Mouse (Mus musculus): Measurements from ENCODE around the gene Ncapg2. TPM values are rescaled to one million over a fixed set of nuclear protein-coding genes. Genes with fewer than 3 reads are reported as not detected.
A peak's percentile ranks its signal among the peaks of the same experiment; 100 is the strongest.

Gene Ncapg2
- polyA plus RNA-seq, 1 experiment from 2014 or later, result 6.6 TPM

DNA sequence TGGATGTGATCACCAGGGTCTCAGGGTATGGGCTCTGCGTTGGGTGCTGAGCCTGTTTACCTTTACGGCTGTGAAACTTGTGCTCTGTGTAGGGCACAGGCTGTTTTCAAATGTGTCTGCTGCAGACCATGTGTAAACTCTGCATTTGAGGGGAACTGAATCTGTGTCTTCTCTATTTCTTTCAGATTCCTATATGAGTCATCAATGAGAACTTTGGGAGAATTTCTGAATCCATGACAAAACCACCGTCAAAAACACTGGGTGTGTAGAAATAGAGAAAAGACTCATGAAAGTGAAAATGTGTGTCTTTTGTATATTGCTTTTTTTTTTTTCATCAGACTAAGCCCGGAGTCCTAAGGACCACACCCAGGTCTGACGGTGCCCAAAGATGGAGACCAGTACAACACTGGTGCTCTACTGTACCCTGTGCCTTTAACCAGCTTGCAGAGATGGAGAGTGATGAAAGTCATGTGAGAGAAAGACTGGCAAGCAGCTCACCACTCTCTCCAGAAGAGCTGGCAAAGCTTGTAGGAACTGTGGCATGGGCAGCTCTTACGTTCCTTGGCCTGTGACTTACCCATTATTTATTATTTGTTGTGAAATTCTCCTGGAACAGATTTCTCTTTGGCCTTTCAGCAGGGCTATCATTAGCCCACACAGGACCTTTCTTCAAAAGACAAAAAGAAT is 55.3 kb downstream of the Ncapg2 start:
- Histone ChIP-seq H3K4me3 (no peak overlapping the region), H3K27me3 (no peaks in the 10 kb centered on the region), H3K4me2 (no peak overlapping the region), H3K27ac (replicated peaks) (no peak overlapping the region), H3K36me3 (peaks cover 9% of the 10 kb centered on the region), H3K9me3 (no peaks in the 10 kb centered on the region), H3K9ac (no peak overlapping the region), H3K4me1 (replicated peaks) (no peaks in the 10 kb centered on the region)
- WGBS, result 95% methylated on average over 6 of the region's 6 CpGs
- ATAC-seq (ENCODE audit: low read depth), result no peak

GRCm38 (mm10) chr12:116467030-116467429 is 61.8 kb downstream of the Ncapg2 start:
- Histone ChIP-seq H3K9ac (no peak overlapping the region), H3K9me3 (no peaks in the 10 kb centered on the region), H3K36me3 (no peaks in the 10 kb centered on the region), H3K27ac (replicated peaks) (no peak overlapping the region), H3K27me3 (no peaks in the 10 kb centered on the region), H3K4me3 (no peak overlapping the region), H3K4me1 (replicated peaks) (no peaks in the 10 kb centered on the region), H3K4me2 (no peak overlapping the region)
- 94% methylated on average over 5 of the region's 5 CpGs for WGBS
- ATAC-seq (ENCODE audit: low read depth), result no peak

DNA sequence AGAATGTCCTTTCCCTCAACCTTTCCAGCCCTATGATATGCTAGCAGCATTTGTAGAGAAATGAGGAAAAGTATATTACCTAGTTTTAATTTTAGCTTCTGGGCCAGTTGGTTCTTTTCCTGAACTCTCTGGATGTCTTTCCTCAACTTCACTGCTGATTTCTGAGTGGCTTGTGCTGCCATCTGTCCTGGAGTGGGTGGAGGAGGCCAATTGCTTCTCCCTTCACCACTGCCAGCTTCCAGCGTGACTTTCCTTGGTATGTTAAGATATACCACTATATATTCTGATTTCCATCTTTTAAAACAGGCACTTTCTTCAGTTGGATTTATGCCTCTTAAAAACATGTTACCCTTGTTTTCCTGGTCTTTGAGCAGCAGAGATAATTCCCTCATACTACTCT is 63.1 kb downstream of the Ncapg2 start:
- Histone ChIP-seq H3K9ac (no peak overlapping the region), H3K36me3 (no peaks in the 10 kb centered on the region), H3K4me2 (no peak overlapping the region), H3K4me1 (replicated peaks) (no peaks in the 10 kb centered on the region), H3K27me3 (no peaks in the 10 kb centered on the region), H3K27ac (replicated peaks) (no peak overlapping the region), H3K9me3 (no peaks in the 10 kb centered on the region), H3K4me3 (no peak overlapping the region)
- ATAC-seq (ENCODE audit: low read depth), result no peak
- WGBS, result 92% methylated on average over 1 of the region's 1 CpGs

DNA sequence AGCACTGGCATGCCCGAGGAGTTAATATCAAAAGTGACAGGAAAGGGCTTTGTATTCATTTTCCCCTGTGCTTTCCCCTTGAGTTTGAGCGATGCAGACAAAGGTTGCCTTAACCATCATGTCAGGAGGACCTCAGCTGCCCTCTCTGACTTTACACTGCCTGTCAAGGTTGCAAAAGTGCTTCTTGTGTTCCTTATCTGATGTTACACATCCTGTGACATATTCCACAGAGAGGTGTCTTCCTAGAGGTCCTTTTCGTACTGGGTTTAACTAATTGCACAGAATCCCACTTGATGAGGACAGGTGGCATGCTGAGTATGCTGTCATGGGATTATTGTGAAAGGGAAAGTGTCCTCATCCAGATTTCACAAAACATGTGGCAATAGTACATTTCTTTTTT is 63.9 kb downstream of the Ncapg2 start:
- WGBS, result 63% methylated on average over 3 of the region's 3 CpGs
- no peak for ATAC-seq (ENCODE audit: low read depth)
- Histone ChIP-seq H3K9me3 (no peaks in the 10 kb centered on the region), H3K27ac (replicated peaks) (no peak overlapping the region), H3K36me3 (no peaks in the 10 kb centered on the region), H3K4me2 (no peak overlapping the region), H3K27me3 (no peaks in the 10 kb centered on the region), H3K4me1 (replicated peaks) (no peaks in the 10 kb centered on the region), H3K4me3 (no peak overlapping the region), H3K9ac (no peak overlapping the region)

DNA sequence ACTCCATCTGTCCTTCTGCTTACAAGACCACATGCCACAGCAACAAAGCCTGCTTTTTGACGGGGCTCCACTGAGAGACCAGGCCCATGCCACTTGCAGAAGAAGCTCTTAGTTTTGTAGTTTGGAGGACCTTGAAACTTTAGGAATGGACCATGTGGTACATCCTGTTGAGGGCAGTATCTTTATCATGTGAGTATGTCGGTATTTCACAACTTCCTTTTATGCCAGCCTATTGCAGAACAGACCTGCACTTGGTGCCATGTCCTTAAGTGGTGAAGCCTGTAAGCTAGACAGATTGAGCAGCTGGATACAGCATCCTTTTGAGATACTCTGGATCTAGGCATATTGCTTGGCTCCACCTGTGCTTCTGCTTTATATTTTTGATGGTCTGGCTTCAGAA is 68.1 kb downstream of the Ncapg2 start:
- Histone ChIP-seq H3K4me3 (no peak overlapping the region), H3K4me1 (replicated peaks) (no peaks in the 10 kb centered on the region), H3K4me2 (no peak overlapping the region), H3K9ac (no peak overlapping the region), H3K27me3 (no peaks in the 10 kb centered on the region), H3K27ac (replicated peaks) (no peak overlapping the region), H3K36me3 (no peaks in the 10 kb centered on the region), H3K9me3 (no peaks in the 10 kb centered on the region)
- WGBS, result 86% methylated on average over 2 of the region's 2 CpGs
- ATAC-seq (ENCODE audit: low read depth), result no peak

DNA sequence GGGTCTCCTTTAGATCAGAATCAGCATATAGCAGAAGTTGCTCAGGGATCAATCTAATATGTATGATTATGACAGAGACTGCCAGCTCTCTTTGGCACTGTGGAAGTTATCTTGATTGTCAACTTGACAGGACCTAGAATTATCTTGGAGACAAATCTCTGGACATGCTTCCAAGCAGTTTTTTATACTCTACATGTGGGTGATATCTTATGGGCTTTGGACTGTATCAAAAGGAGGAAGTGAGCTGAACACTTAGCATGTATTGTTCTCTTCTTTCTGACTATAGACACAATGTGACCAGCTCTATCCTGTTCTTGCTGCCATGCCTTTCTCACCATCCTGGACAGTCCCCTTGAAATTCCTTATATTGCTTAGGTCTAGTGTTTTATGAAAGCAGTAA is 68.6 kb downstream of the Ncapg2 start:
- no peak for ATAC-seq (ENCODE audit: low read depth)
- Histone ChIP-seq H3K4me3 (no peak overlapping the region), H3K4me1 (replicated peaks) (no peaks in the 10 kb centered on the region), H3K27ac (replicated peaks) (no peak overlapping the region), H3K9me3 (no peaks in the 10 kb centered on the region), H3K36me3 (no peaks in the 10 kb centered on the region), H3K4me2 (no peak overlapping the region), H3K9ac (no peak overlapping the region), H3K27me3 (no peaks in the 10 kb centered on the region)

DNA sequence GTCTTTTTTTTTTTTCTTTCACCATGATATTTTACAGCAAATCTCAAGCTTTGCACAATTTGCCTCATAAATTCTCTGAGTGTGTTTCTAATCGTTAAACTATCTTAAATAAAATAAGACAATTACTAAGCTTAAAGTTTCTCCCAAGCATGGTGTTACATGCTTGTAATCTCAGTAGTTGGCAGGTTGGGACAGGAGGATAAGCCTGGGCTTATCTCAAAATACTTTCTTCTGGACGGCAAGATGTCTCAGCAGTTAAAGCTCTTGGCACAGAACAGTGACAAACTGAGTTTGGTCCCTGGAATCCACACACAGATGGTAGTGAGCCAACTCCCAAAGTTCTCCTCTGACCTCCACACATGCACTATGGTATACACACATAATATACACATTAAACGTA is 69.5 kb downstream of the Ncapg2 start:
- no peak overlapping the region for H3K4me2 ChIP-seq
- no peaks in the 10 kb centered on the region for H3K36me3 ChIP-seq
- H3K9me3 ChIP-seq, result no peaks in the 10 kb centered on the region
- H3K4me3 ChIP-seq, result no peak overlapping the region
- ATAC-seq (ENCODE audit: low read depth), result no peak
- WGBS, result 86% methylated on average over 3 of the region's 3 CpGs
- H3K9ac ChIP-seq, result no peak overlapping the region
- H3K27me3 ChIP-seq, result no peaks in the 10 kb centered on the region
- H3K27ac ChIP-seq (replicated peaks), result no peak overlapping the region
- no peaks in the 10 kb centered on the region for H3K4me1 ChIP-seq (replicated peaks)

DNA sequence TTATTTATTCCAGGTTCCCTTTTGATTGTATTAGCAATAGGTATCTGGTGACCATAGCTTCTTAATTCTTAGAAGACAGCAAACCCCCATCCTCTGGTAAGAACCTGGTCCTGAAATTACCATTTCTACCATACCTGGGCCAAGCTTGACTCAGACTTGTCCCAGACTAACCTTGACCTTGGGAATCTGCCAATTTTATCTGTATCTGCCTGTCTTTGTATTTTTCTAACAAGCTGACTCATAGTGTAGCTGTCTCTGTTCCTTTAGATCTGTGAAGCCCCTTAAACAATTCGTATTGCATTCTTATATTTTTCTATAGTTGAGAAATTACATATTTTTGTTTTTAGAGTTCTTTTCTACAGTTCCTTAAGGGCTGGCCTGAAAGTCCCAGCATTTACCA is 73.6 kb downstream of the Ncapg2 start:
- no peak for ATAC-seq (ENCODE audit: low read depth)
- H3K36me3 ChIP-seq, result no peaks in the 10 kb centered on the region
- no peak overlapping the region for H3K9ac ChIP-seq
- H3K27ac ChIP-seq (replicated peaks), result no peak overlapping the region
- no peak overlapping the region for H3K4me3 ChIP-seq
- no peaks in the 10 kb centered on the region for H3K9me3 ChIP-seq
- no peaks in the 10 kb centered on the region for H3K27me3 ChIP-seq
- no peak overlapping the region for H3K4me2 ChIP-seq
- H3K4me1 ChIP-seq (replicated peaks), result no peaks in the 10 kb centered on the region
- WGBS, result 74% methylated on average over 1 of the region's 1 CpGs

- no peak for ATAC-seq (ENCODE audit: low read depth)
- no peaks in the 10 kb centered on the region for H3K27me3 ChIP-seq
- H3K4me3 ChIP-seq, result no peak overlapping the region
These were observed 76.7 kb downstream of the Ncapg2 start for GRCm38 (mm10) chr12:116481921-116482320.

DNA sequence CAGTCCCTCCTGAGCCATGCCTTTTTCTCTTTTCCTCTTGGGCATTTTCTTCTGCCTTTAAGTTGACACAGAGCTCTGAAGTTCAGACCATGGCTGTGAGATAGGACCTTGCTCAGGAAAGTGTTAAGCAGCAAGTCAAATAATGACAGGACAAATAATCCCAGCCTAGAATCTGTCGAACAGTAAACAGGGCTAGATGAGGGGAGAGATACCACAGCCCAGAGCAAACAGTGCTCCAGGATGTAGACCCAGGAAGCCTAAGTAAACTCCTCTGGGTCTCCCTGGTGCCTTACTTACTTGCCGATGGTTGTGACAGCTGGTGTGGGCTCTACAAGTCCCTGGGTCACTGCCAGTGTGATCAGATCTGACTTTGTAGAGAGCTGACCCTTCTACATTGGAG is 78.4 kb downstream of the Ncapg2 start:
- H3K4me1 ChIP-seq (replicated peaks), result peaks cover 27% of the 10 kb centered on the region; the same call in 1 of the 2 replicates
- H3K4me2 ChIP-seq, result no peak overlapping the region
- no peaks in the 10 kb centered on the region for H3K36me3 ChIP-seq
- no peak overlapping the region for H3K4me3 ChIP-seq
- H3K9ac ChIP-seq, result no peak overlapping the region
- no peak for ATAC-seq (ENCODE audit: low read depth)
- H3K9me3 ChIP-seq, result no peaks in the 10 kb centered on the region
- peaks cover 13% of the 10 kb centered on the region for H3K27me3 ChIP-seq
- 70% methylated on average over 2 of the region's 2 CpGs for WGBS
- H3K27ac ChIP-seq (replicated peaks), result no peak overlapping the region

More at GRCm38 (mm10) chr12:116481921-116482320, 76.7 kb downstream of the Ncapg2 start:
- Histone ChIP-seq H3K36me3 (no peaks in the 10 kb centered on the region), H3K4me1 (replicated peaks) (peaks cover 15% of the 10 kb centered on the region; the same call in 1 of the 2 replicates), H3K9me3 (no peaks in the 10 kb centered on the region), H3K27ac (replicated peaks) (no peak overlapping the region), H3K9ac (no peak overlapping the region), H3K4me2 (no peak overlapping the region)
- 73% methylated on average over 1 of the region's 1 CpGs for WGBS

- H3K4me3 ChIP-seq, result peak overlapping the region; percentile 78
- H3K4me2 ChIP-seq, result peak overlapping the region; percentile 90
- peaks cover 27% of the 10 kb centered on the region; the same call in 1 of the 2 replicates for H3K4me1 ChIP-seq (replicated peaks)
- H3K9ac ChIP-seq, result peak overlapping the region; percentile 82; the same call in 1 of the 2 replicates
- 76% methylated on average over 8 of the region's 8 CpGs for WGBS
- H3K27ac ChIP-seq (replicated peaks), result no peak overlapping the region
- H3K36me3 ChIP-seq, result no peaks in the 10 kb centered on the region
- H3K27me3 ChIP-seq, result peaks cover 13% of the 10 kb centered on the region
- peak; percentile 20 for ATAC-seq (ENCODE audit: low read depth)
- no peaks in the 10 kb centered on the region for H3K9me3 ChIP-seq
These were observed 79.8 kb downstream of the Ncapg2 start for GRCm38 (mm10) chr12:116484991-116485390.

DNA sequence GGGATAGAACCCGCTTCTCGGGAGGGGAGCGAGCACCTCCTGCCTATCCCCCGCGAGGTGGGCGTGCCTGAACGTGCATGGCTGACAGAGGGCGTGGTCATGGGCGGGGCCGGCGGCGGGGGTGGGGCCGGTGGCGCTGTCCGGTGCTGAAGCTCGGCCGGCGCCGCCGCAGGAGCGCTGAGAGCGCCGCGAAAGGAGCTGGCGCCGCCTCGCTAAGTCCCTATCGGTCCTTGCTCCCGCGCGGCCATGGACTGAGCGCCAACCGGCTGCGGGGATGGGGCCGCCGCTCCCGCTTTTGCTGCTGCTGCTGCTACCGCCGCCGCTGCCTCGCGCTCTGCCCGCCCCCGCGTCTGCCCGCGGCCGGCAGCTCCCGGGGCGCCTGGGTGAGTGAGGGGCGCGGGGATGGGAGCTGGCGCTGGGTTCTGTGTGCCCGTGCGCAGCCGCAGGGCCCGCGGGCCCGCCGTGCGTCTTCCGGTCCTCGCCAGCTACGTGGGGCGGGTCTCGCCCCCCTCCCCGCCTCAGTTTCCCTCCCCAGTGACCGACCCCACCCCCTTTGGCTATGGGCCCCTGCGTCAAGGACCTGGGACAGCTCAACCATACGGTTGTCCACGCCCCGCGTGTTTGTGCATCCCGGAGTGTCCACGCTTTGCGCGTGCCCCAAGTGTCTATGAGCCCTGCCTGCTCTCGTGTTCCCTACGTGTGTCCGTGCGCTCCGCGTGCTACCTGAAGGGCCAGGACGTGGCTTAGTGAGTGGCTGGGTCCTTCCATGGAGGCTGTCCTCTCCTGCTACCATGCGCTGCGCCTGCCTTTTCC is 80.6 kb downstream of the Ncapg2 start, which contains the start of gene Ptprn2:
Gene Ptprn2, plus strand, starts transcription at position 130 of the 813 bp plus-strand sequence.
- H3K9ac ChIP-seq, result peak within 1 kb of the TSS; percentile 82
- no peaks in the 10 kb centered on the region for H3K9me3 ChIP-seq
- H3K4me2 ChIP-seq, result peak within 1 kb of the TSS; percentile 90
- no peaks in the 10 kb centered on the region for H3K36me3 ChIP-seq
- peak; percentile 92 for ATAC-seq (ENCODE audit: low read depth)
- peak within 1 kb of the TSS; percentile 78 for H3K4me3 ChIP-seq
- H3K27me3 ChIP-seq, result peaks cover 13% of the 10 kb centered on the region
- H3K27ac ChIP-seq (replicated peaks), result peak within 1 kb of the TSS; percentile 95
- WGBS, result under 1% methylated on average over 71 of the region's 86 CpGs
- H3K4me1 ChIP-seq (replicated peaks), result peaks cover 27% of the 10 kb centered on the region; the same call in 1 of the 2 replicates

Measured in neural tube, embryonic 13.5 days (tissue).